Mouse (Mus musculus) E14TG2a.4 (cell line): ENCODE measurements around the gene Ddit4.

Source experiments
- CTCF ChIP-seq: conservative IDR thresholded peaks from 2 replicates; pipeline ENCODE4 v1.5.1; 2014; ENCODE audit warnings: low read length
- NANOG ChIP-seq: IDR thresholded peaks from 2 replicates; pipeline ENCODE4 v1.6.1; 2014; ENCODE audit warnings: borderline replicate concordance, low read length, mixed read lengths

GRCm38 (mm10) chr10:59988036-59988435, 36.4 kb upstream of the Ddit4 start:
- no peak for TF ChIP-seq CTCF
- no peak for TF ChIP-seq NANOG
